Mouse (Mus musculus): ENCODE results near the gene Gper1. TPM values are rescaled to one million over a fixed set of nuclear protein-coding genes. Genes with fewer than 3 reads are reported as not detected.
"Not testable (repeated sequence)": the region's sequence is repeated elsewhere in the genome, so short reads cannot be mapped to it uniquely, and the experiment has no call there.

Gper1 gene
- total RNA-seq, 2 experiments from 2014 or later, result 2.2 to 2.4 TPM

- intact Hi-C loops (cut with DNase I; ENCODE audit: low total_unique reads), result no loop called here
- peak; percentile 59 for DNase-seq
Measured at GRCm38 (mm10) chr5:139388694-139389675, 34.0 kb upstream of the Gper1 start.

GRCm38 (mm10) chr5:139389676-139390061 lies 33.3 kb upstream of the Gper1 start:
- intact Hi-C loops (cut with DNase I; ENCODE audit: low total_unique reads), result no loop called here
- peak; percentile 81 for DNase-seq

- DNase-seq; intact Hi-C loops (cut with DNase I; ENCODE audit: low total_unique reads): not testable (repeated sequence)
Measured at GRCm38 (mm10) chr5:139390324-139391119, 32.4 kb upstream of the Gper1 start.

GRCm38 (mm10) chr5:139391309-139391990 lies 31.5 kb upstream of the Gper1 start:
- no peak for DNase-seq
- intact Hi-C loops (cut with DNase I; ENCODE audit: low total_unique reads), result no loop called here

- DNase-seq, result no peak
- intact Hi-C loops (cut with DNase I; ENCODE audit: low total_unique reads), result no loop called here
Measured at GRCm38 (mm10) chr5:139392219-139393196, 30.4 kb upstream of the Gper1 start.

GRCm38 (mm10) chr5:139393197-139393588 lies 29.8 kb upstream of the Gper1 start:
- intact Hi-C loops (cut with DNase I; ENCODE audit: low total_unique reads), result no loop called here

GRCm38 (mm10) chr5:139394399-139394798 lies 28.6 kb upstream of the Gper1 start:
- no peak for DNase-seq

More at GRCm38 (mm10) chr5:139393197-139393588, 29.8 kb upstream of the Gper1 start:
- DNase-seq, result no peak

GRCm38 (mm10) chr5:139395528-139395927 lies 27.4 kb upstream of the Gper1 start:
- no peak for DNase-seq
- intact Hi-C loops (cut with DNase I; ENCODE audit: low total_unique reads), result no loop called here

More at GRCm38 (mm10) chr5:139394399-139394798, 28.6 kb upstream of the Gper1 start:
- intact Hi-C loops (cut with DNase I; ENCODE audit: low total_unique reads), result no loop called here

- DNase-seq, result no peak
- intact Hi-C loops (cut with DNase I; ENCODE audit: low total_unique reads), result no loop called here
Measured at GRCm38 (mm10) chr5:139397359-139397916, 25.5 kb upstream of the Gper1 start.

GRCm38 (mm10) chr5:139397959-139398753 lies 24.8 kb upstream of the Gper1 start:
- DNase-seq, result peak; percentile 96
- intact Hi-C loops (cut with DNase I; ENCODE audit: low total_unique reads), result no loop called here

- intact Hi-C loops (cut with DNase I; ENCODE audit: low total_unique reads), result no loop called here
- no peak for DNase-seq
Measured at GRCm38 (mm10) chr5:139398786-139399185, 24.2 kb upstream of the Gper1 start.

- intact Hi-C loops (cut with DNase I; ENCODE audit: low total_unique reads), result no loop called here
- DNase-seq, result no peak
Measured at GRCm38 (mm10) chr5:139399991-139400390, 23.0 kb upstream of the Gper1 start.

- no peak for DNase-seq
- intact Hi-C loops (cut with DNase I; ENCODE audit: low total_unique reads), result loop anchor here (2.0 kb wide), 1 partner anchor 41 kb away; no protein-coding TSS in a partner anchor
Measured at GRCm38 (mm10) chr5:139402106-139402505, 20.8 kb upstream of the Gper1 start.

- DNase-seq, result no peak
- intact Hi-C loops (cut with DNase I; ENCODE audit: low total_unique reads), result loop anchor here (2.0 kb wide), 1 partner anchor 43 kb away; no protein-coding TSS in a partner anchor
Measured at GRCm38 (mm10) chr5:139403692-139404260, 19.2 kb upstream of the Gper1 start.

GRCm38 (mm10) chr5:139404801-139405401 lies 18.1 kb upstream of the Gper1 start, which contains the start of gene C130050O18Rik:
C130050O18Rik (plus strand) TSS chr5:139405280.
- intact Hi-C loops (cut with DNase I; ENCODE audit: low total_unique reads), result no loop called here

GRCm38 (mm10) chr5:139405478-139405877 lies 17.5 kb upstream of the Gper1 start:
- no peak for DNase-seq
- intact Hi-C loops (cut with DNase I; ENCODE audit: low total_unique reads), result no loop called here

More at GRCm38 (mm10) chr5:139404801-139405401, 18.1 kb upstream of the Gper1 start, which contains the start of gene C130050O18Rik:
- no peak for DNase-seq

Measured in gastrocnemius, postnatal 14 days (tissue).